Mouse (Mus musculus) c-Kit-positive CD71-positive TER-119-negative erythroid progenitor cells, embryonic 14.5 days (primary cell): ENCODE data around the gene Camk1d.

Experiments used
- DNase-seq: peaks from one replicate; pipeline ENCODE4 v3.0.0-alpha.2; 2013; ENCODE audit warnings: low read depth

Gene Camk1d

DNA sequence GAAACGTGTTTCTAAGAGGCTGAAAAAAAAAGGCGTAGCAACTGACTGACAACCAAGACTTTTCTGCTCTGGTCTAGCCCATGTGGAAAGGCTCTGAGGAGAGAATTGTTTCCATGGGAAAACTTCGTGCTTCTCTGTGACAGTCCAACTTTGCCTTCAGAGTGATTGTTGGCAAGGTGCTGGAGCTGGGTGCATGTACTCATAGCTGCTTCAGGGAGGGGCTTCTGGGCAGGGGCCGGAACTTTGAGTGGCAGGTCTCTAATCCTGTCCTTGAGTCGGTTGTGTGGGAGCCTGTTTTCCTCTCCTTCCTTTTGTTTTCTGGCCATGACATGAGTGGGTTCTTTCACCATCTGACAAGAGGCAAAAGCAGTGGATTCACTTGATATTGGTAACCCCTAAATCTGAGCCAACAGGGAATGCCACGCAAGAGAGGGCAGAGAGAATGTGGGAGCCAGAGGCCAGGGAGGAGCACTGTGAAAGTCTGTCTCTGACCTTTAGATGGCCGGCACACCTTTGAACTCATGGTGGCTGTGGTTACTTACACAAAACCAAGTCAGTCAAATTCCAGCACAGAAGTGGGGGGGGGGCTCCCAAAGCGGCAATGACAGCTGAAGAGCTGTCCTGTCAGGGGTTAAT lies 392.5 kb downstream of the Camk1d start:
- no peak for DNase-seq

- DNase-seq, result no peak
These were observed 395.2 kb downstream of the Camk1d start for GRCm38 (mm10) chr2:5319138-5319537.

DNA sequence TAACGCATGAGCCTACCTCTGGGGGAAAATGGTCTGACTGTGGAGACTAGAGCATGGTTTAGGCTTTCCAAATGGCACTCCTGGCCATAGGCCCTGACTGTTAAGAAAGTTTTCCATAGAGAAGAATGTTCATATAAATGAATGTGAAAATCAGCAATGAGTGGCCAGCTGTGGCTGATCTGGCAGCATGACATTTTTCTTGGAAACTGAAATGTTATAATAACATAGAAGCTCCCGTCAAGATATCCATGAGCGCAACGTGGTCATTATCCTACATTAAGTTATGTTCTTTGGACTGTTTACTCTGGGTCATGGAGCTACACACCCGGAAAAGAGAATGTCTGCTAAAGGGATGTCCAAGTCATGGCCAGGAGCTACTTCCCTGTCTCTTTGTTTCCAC lies 397.6 kb downstream of the Camk1d start:
- DNase-seq, result no peak

GRCm38 (mm10) chr2:5316217-5316616 lies 398.1 kb downstream of the Camk1d start:
- DNase-seq, result no peak

- no peak for DNase-seq
These were observed 399.0 kb downstream of the Camk1d start for GRCm38 (mm10) chr2:5315291-5315828.

DNA sequence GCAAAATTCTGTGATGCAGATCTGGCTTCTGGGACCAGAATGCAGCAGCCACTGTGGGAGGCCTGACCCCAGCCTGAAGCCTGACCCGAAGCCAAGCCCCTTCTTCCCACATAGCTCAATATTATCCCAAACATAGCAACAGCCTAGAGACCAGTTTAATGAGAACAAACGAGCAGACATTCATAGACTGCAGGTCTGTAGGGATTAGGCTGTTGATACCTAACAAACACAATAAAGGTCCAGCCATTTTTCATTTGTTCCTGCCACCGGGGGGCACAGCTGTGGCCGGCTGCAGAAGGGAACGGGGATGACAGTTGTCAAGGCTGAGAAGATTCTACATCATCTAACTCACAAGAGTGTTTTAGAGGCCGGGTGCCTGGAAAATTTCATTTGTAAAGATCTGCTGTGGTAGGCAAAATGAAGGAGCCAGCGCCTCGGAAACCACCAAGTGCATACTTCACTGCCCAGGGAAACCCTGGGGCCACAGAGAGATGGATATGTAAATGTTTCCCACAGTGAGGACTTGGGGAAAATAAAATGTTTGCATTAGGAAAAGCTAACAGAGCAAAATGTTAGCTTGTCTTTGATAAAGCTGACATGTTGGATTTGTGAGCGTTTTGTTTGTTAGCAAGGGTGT lies 399.7 kb downstream of the Camk1d start:
- DNase-seq, result no peak

- DNase-seq, result no peak
These were observed 409.2 kb downstream of the Camk1d start for GRCm38 (mm10) chr2:5305156-5305555.

GRCm38 (mm10) chr2:5304451-5304850 lies 409.9 kb downstream of the Camk1d start:
- no peak for DNase-seq

GRCm38 (mm10) chr2:5301286-5301685 lies 413.0 kb downstream of the Camk1d start:
- DNase-seq, result no peak

DNA sequence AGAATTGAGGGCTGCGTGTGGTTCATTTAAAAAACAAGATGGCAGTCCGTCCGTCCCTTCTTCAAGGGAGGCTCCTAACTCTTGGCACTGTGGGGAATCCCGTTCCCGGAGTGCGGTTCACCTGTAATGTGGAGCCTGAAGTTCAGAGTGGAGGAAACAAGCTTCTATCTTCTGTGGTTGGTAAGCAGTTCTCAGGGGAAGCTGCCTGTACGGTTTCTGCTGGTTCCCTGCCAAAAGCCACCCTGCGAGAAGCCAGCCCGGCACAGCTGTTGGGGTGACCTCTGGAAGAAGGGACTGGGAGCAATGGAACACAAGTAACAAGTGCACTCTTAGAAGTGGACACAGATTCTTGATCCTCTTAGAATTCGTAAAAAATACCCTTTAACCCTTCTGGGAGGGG lies 416.2 kb downstream of the Camk1d start:
- no peak for DNase-seq

- DNase-seq, result no peak
These were observed 417.4 kb downstream of the Camk1d start for GRCm38 (mm10) chr2:5296749-5297545.

DNA sequence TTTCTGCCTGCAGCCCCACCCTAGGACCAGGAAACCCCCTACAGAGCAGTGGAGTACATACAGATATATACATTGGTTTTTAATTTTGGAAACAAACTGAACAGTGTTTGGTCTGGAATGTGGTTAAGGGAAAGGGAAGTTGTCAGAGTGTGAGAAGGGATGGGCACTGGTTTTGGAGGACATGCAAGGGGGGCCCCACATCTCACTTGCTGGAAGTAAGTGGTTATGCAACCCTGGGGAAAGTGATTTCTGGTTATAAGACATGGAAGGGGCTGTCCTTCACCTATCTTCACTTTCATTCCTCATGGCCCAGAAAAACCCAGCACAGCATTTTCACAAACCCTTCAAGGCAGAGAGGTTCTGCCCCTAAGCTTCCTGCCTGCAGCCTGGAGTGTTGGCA lies 419.2 kb downstream of the Camk1d start:
- DNase-seq, result no peak

GRCm38 (mm10) chr2:5294451-5294850 lies 419.9 kb downstream of the Camk1d start:
- DNase-seq, result no peak

GRCm38 (mm10) chr2:5288593-5288992 lies 425.7 kb downstream of the Camk1d start:
- DNase-seq, result no peak

- no peak for DNase-seq
These were observed 427.3 kb downstream of the Camk1d start for GRCm38 (mm10) chr2:5287044-5287380.

- DNase-seq, result no peak
These were observed 427.9 kb downstream of the Camk1d start for GRCm38 (mm10) chr2:5286189-5287043.

GRCm38 (mm10) chr2:5284351-5284750 lies 430.0 kb downstream of the Camk1d start:
- DNase-seq, result no peak

DNA sequence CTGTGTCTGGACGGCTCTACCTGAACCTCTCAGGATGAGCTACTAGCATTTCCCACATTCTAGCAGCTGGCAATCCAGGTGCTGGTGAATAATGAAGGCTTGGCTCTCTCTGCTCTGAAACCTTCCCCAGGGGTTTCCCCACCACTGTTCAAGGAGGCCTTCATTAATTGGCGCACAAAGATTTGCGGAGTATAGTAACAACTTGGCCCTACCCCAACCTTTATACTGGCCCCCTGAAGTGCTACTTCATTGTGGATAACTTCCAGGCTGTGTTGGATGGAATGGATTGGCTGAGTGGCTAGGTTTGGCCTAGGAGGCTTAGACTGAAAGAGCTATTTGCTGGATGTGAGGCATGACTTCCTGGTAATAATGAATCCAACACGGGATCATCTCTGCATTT lies 431.7 kb downstream of the Camk1d start:
- DNase-seq, result no peak

DNA sequence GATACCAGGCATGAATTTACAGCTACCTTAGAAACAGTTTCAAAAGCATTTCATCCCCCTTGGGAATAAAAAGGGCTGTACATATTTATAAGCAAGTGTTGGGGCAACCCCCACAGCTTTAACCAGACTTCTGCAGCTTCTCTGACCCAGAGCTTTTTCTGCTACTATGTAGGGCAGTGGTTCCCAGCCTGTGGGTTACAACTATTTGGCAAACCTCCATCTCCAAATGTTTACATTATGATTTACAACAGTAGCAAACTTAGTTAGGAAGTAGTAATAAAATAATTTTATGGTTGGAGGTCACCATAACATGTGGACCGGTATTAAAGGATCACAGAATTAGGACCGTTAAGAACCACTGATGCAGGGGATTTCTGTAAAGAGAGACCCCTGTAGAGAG lies 446.3 kb downstream of the Camk1d start:
- no peak for DNase-seq

- no peak for DNase-seq
These were observed 452.0 kb downstream of the Camk1d start for GRCm38 (mm10) chr2:5262279-5262678.

DNA sequence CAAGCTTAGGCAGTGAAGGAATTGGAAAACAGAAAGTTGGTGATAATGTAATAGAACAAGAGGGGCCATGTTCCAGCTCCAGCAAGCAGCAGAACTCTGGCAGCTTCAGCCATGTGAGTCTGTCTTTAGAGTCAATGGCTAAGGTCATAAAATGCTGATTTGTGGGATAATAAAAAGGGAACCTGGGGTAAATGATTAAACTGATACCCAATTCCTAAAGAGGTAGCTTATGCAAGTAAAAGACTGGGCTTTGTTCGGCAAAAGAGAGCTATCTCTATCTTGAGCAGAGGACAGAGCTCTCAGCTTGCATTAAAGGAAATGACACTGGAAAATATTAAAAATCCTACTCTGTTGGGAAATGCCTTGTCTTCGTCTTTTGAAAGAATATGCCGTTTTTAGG lies 456.1 kb downstream of the Camk1d start:
- no peak for DNase-seq

GRCm38 (mm10) chr2:5249969-5250368 lies 464.3 kb downstream of the Camk1d start:
- no peak for DNase-seq
